Comparison of ENCODE assay signal across 34 mouse cellular contexts in genomic region chr13:8366087-8366486, GRCm38 (mm10).
"Had no signal": no experiment of that assay in that cellular context is flagged by ENCODE, and none has a peak within 500 bp of the region (broad histone marks: within the 10 kb centered on the region; RNA-seq: fewer than 3 reads in every experiment).

No protein-coding gene starts in this region.

- ATAC-seq: hindbrain, embryonic 16.5 days; hindbrain, postnatal 0 days; inflammation-experienced regulatory T-cells, adult 6 months; intestine, embryonic 15.5 days; intestine, embryonic 16.5 days; intestine, postnatal 0 days had no signal

- H3K9me3 ChIP-seq: heart, embryonic 10.5 days; heart, embryonic 12.5 days; heart, embryonic 13.5 days; heart, embryonic 15.5 days; hindbrain, embryonic 10.5 days; hindbrain, embryonic 12.5 days; hindbrain, embryonic 13.5 days; hindbrain, embryonic 15.5 days; intestine, embryonic 15.5 days; kidney, embryonic 15.5 days had no signal

- H3K4me1 ChIP-seq: heart, embryonic 10.5 days; heart, embryonic 12.5 days; heart, embryonic 13.5 days; heart, embryonic 15.5 days; hindbrain, embryonic 10.5 days; hindbrain, embryonic 15.5 days; intestine, embryonic 15.5 days; kidney, embryonic 15.5 days had no signal

- DNase-seq: heart, postnatal 10 days; heart, postnatal 14 days; heart, postnatal 36 days; kidney, adult 11 months; kidney, adult 18-20 months; kidney, adult 2 months; kidney, adult 8-10 months; kidney, adult 9 months; kidney, postnatal 10 days; kidney, postnatal 14 days; kidney, postnatal 25 days; kidney, postnatal 36 days; kidney, postnatal 4 days; layer of hippocampus, adult 9-11 months; layer of hippocampus, postnatal 36 days had no signal

- H3K9ac ChIP-seq: heart, embryonic 12.5 days; heart, embryonic 13.5 days; heart, embryonic 15.5 days; hindbrain, embryonic 12.5 days; hindbrain, embryonic 13.5 days; hindbrain, embryonic 14.5 days; hindbrain, embryonic 15.5 days; intestine, embryonic 15.5 days; kidney, embryonic 15.5 days had no signal

- H3K36me3 ChIP-seq: heart, embryonic 10.5 days; heart, embryonic 12.5 days; heart, embryonic 13.5 days; heart, embryonic 15.5 days; hindbrain, embryonic 10.5 days; hindbrain, embryonic 12.5 days; hindbrain, embryonic 13.5 days; hindbrain, embryonic 15.5 days; intestine, embryonic 15.5 days; kidney, embryonic 15.5 days had no signal

- H3K4me3 ChIP-seq: heart, embryonic 10.5 days; heart, embryonic 12.5 days; heart, embryonic 13.5 days; heart, embryonic 15.5 days; hindbrain, embryonic 10.5 days; hindbrain, embryonic 12.5 days; hindbrain, embryonic 13.5 days; hindbrain, embryonic 15.5 days; intestine, embryonic 15.5 days; kidney, embryonic 15.5 days; layer of hippocampus, adult 2 months had no signal

- H3K4me2 ChIP-seq: heart, embryonic 11.5 days; heart, embryonic 12.5 days; heart, embryonic 13.5 days; heart, embryonic 15.5 days; hindbrain, embryonic 12.5 days; hindbrain, embryonic 13.5 days; hindbrain, embryonic 14.5 days; hindbrain, embryonic 15.5 days; intestine, embryonic 15.5 days; kidney, embryonic 15.5 days had no signal

- H3K27me3 ChIP-seq: heart, embryonic 12.5 days; heart, embryonic 13.5 days; heart, embryonic 15.5 days; hindbrain, embryonic 12.5 days; hindbrain, embryonic 13.5 days; hindbrain, embryonic 15.5 days; intestine, embryonic 15.5 days; kidney, embryonic 15.5 days had no signal

- H3K27ac ChIP-seq: heart, embryonic 10.5 days; heart, embryonic 13.5 days; heart, embryonic 15.5 days; hindbrain, embryonic 10.5 days; hindbrain, embryonic 12.5 days; hindbrain, embryonic 13.5 days; hindbrain, embryonic 14.5 days; hindbrain, embryonic 15.5 days; hindbrain, postnatal 0 days; intestine, embryonic 15.5 days; kidney, embryonic 15.5 days; kidney, postnatal 0 days; layer of hippocampus, adult 2 months had no signal
